Mouse (Mus musculus): ENCODE data around the gene Spp2. TPM values are rescaled to one million over a fixed set of nuclear protein-coding genes. Genes with fewer than 3 reads are reported as not detected.

Spp2 gene
- polyA plus RNA-seq, 1 experiment from 2014 or later: 0.56 TPM

GRCm38 (mm10) chr1:88469746-88470145 lies 63.0 kb downstream of the Spp2 start:
- no peaks in the 10 kb centered on the region for H3K27me3 ChIP-seq (ENCODE audit: control insufficient read depth, insufficient read depth, low read length)
- H3K9ac ChIP-seq (ENCODE audit: low read length): no peak overlapping the region
- ATAC-seq (replicated peaks; ENCODE audit: extremely low read depth, insufficient read depth, low FRiP score): no peak
- no peak overlapping the region for H3K4me3 ChIP-seq (ENCODE audit: low read length)
- no peaks in the 10 kb centered on the region for H3K36me3 ChIP-seq (ENCODE audit: control insufficient read depth, insufficient read depth)
- H3K4me2 ChIP-seq (ENCODE audit: low read depth, low read length): no peak overlapping the region
- WGBS: 89% methylated on average over 4 of the region's 4 CpGs
- H3K4me1 ChIP-seq (ENCODE audit: control insufficient read depth, insufficient read depth, low read length): peaks cover 4% of the 10 kb centered on the region
- H3K27ac ChIP-seq (ENCODE audit: low read length): no peak overlapping the region
- no peaks in the 10 kb centered on the region for H3K9me3 ChIP-seq (replicated peaks; ENCODE audit: control insufficient read depth, low read length)

GRCm38 (mm10) chr1:88472258-88472657 lies 65.5 kb downstream of the Spp2 start:
- Histone ChIP-seq H3K4me1 (ENCODE audit: control insufficient read depth, insufficient read depth, low read length) (peaks cover 4% of the 10 kb centered on the region), H3K4me3 (ENCODE audit: low read length) (no peak overlapping the region), H3K27ac (ENCODE audit: low read length) (no peak overlapping the region), H3K9ac (ENCODE audit: low read length) (no peak overlapping the region), H3K4me2 (ENCODE audit: low read depth, low read length) (no peak overlapping the region), H3K9me3 (replicated peaks; ENCODE audit: control insufficient read depth, low read length) (no peaks in the 10 kb centered on the region), H3K36me3 (ENCODE audit: control insufficient read depth, insufficient read depth) (no peaks in the 10 kb centered on the region), H3K27me3 (ENCODE audit: control insufficient read depth, insufficient read depth, low read length) (no peaks in the 10 kb centered on the region)
- no peak for ATAC-seq (replicated peaks; ENCODE audit: extremely low read depth, insufficient read depth, low FRiP score)
- WGBS: 54% methylated on average over 6 of the region's 6 CpGs

- Histone ChIP-seq H3K9me3 (replicated peaks; ENCODE audit: control insufficient read depth, low read length) (no peaks in the 10 kb centered on the region), H3K9ac (ENCODE audit: low read length) (no peak overlapping the region), H3K27me3 (ENCODE audit: control insufficient read depth, insufficient read depth, low read length) (no peaks in the 10 kb centered on the region), H3K36me3 (ENCODE audit: control insufficient read depth, insufficient read depth) (no peaks in the 10 kb centered on the region), H3K4me1 (ENCODE audit: control insufficient read depth, insufficient read depth, low read length) (peaks cover 4% of the 10 kb centered on the region), H3K4me2 (ENCODE audit: low read depth, low read length) (no peak overlapping the region), H3K27ac (ENCODE audit: low read length) (no peak overlapping the region), H3K4me3 (ENCODE audit: low read length) (no peak overlapping the region)
- no peak for ATAC-seq (replicated peaks; ENCODE audit: extremely low read depth, insufficient read depth, low FRiP score)
- WGBS: 70% methylated on average over 2 of the region's 2 CpGs
Observed at GRCm38 (mm10) chr1:88473899-88474298, 67.1 kb downstream of the Spp2 start.

- H3K4me1 ChIP-seq (ENCODE audit: control insufficient read depth, insufficient read depth, low read length): peaks cover 4% of the 10 kb centered on the region
- ATAC-seq (replicated peaks; ENCODE audit: extremely low read depth, insufficient read depth, low FRiP score): peak; percentile 69; the same call in 1 of the 2 replicates
- no peaks in the 10 kb centered on the region for H3K36me3 ChIP-seq (ENCODE audit: control insufficient read depth, insufficient read depth)
- H3K9me3 ChIP-seq (replicated peaks; ENCODE audit: control insufficient read depth, low read length): no peaks in the 10 kb centered on the region
- no peak overlapping the region for H3K4me2 ChIP-seq (ENCODE audit: low read depth, low read length)
- no peaks in the 10 kb centered on the region for H3K27me3 ChIP-seq (ENCODE audit: control insufficient read depth, insufficient read depth, low read length)
- no peak overlapping the region for H3K27ac ChIP-seq (ENCODE audit: low read length)
- H3K4me3 ChIP-seq (ENCODE audit: low read length): no peak overlapping the region
- H3K9ac ChIP-seq (ENCODE audit: low read length): no peak overlapping the region
- 42% methylated on average over 7 of the region's 7 CpGs for WGBS
Observed at GRCm38 (mm10) chr1:88474598-88474997, 67.8 kb downstream of the Spp2 start.

- no peak for ATAC-seq (replicated peaks; ENCODE audit: extremely low read depth, insufficient read depth, low FRiP score)
- H3K4me3 ChIP-seq (ENCODE audit: low read length): no peak overlapping the region
Observed at GRCm38 (mm10) chr1:88475502-88475953, 68.8 kb downstream of the Spp2 start.

More at GRCm38 (mm10) chr1:88475502-88475953, 68.8 kb downstream of the Spp2 start:
- H3K4me2 ChIP-seq (ENCODE audit: low read depth, low read length): no peak overlapping the region
- no peak overlapping the region for H3K9ac ChIP-seq (ENCODE audit: low read length)
- H3K9me3 ChIP-seq (replicated peaks; ENCODE audit: control insufficient read depth, low read length): no peaks in the 10 kb centered on the region
- H3K27ac ChIP-seq (ENCODE audit: low read length): no peak overlapping the region
- no peaks in the 10 kb centered on the region for H3K36me3 ChIP-seq (ENCODE audit: control insufficient read depth, insufficient read depth)
- WGBS: 45% methylated on average over 8 of the region's 8 CpGs
- peaks cover 4% of the 10 kb centered on the region for H3K4me1 ChIP-seq (ENCODE audit: control insufficient read depth, insufficient read depth, low read length)
- H3K27me3 ChIP-seq (ENCODE audit: control insufficient read depth, insufficient read depth, low read length): no peaks in the 10 kb centered on the region

Other genes starting within 250 kb of the Spp2 start
- not detected in 2 replicates for gene Ugt1a5, start 240.9 kb upstream of the Spp2 start, polyA plus RNA-seq (2015; fragmentation: Nextera tagmentation; extraction: Ambion mirVana)
- gene Ugt1a2, start 206.4 kb upstream of the Spp2 start, polyA plus RNA-seq (2015; fragmentation: Nextera tagmentation; extraction: Ambion mirVana): not detected in 2 replicates
- gene Dnajb3, start 201.2 kb upstream of the Spp2 start, polyA plus RNA-seq (2015; fragmentation: Nextera tagmentation; extraction: Ambion mirVana): 2.8 and 3.1 TPM in 2 replicates
- 0.14 TPM in 1 of 2 replicates, not detected in the other for gene Ugt1a1, start 195.0 kb upstream of the Spp2 start, polyA plus RNA-seq (2015; fragmentation: Nextera tagmentation; extraction: Ambion mirVana)
- gene Mroh2a, start 180.0 kb upstream of the Spp2 start, polyA plus RNA-seq (2015; fragmentation: Nextera tagmentation; extraction: Ambion mirVana): 0.60 and 0.85 TPM in 2 replicates
- gene Hjurp, start 129.3 kb upstream of the Spp2 start, polyA plus RNA-seq (2015; fragmentation: Nextera tagmentation; extraction: Ambion mirVana): 108 and 117 TPM in 2 replicates
- not detected in 2 replicates for gene Trpm8, start 129.3 kb upstream of the Spp2 start, polyA plus RNA-seq (2015; fragmentation: Nextera tagmentation; extraction: Ambion mirVana)
- 0.09 and 0.24 TPM in 2 replicates for gene Glrp1, start 103.1 kb downstream of the Spp2 start, polyA plus RNA-seq (2015; fragmentation: Nextera tagmentation; extraction: Ambion mirVana)

Measured in heart, embryonic 16.5 days (tissue).